Mouse (Mus musculus): ENCODE measurements at regions not wholly inside any gene's neighbourhood (a gene's known extent, or its start where the extent isn't known, plus 50 kb on each side); places are given as distances from the start of the nearest gene placed in this dataset.

- TF ChIP-seq POLR2A (IDR thresholded peaks at IDR 0.05; ENCODE audit: control insufficient read depth, low read depth, low read length), result no peak
- TF ChIP-seq CTCF (IDR thresholded peaks at IDR 0.05; ENCODE audit: control insufficient read depth, insufficient read depth, insufficient replicate concordance, low read depth, low read length), result no peak
Observed at GRCm38 (mm10) chr8:56915989-56916388, 365.1 kb downstream of the Fbxo8 start.
